8 mouse cellular contexts compared by ENCODE assay signal in genomic region chr16:8513236-8513906, GRCm38 (mm10). TPM values are rescaled to one million over a fixed set of nuclear protein-coding genes. Genes with fewer than 3 reads are reported as not detected.
A peak's percentile ranks its signal among the peaks of the same experiment; 100 is the strongest.
DNase-seq lines count a peak whose midpoint lies in the region; ATAC-seq and TF ChIP-seq lines count a peak whose summit lies in the region.

Gene Abat (plus strand): TSS chr16:8513429.

- H3K4me1 ChIP-seq in CH12.LX (ENCODE audit: control insufficient read depth in 1 of 2, insufficient read depth in 2 of 2), result no peaks in the 10 kb centered on the region
- H3K4me1 ChIP-seq in forebrain, embryonic 14.5 days (ENCODE audit: control insufficient read depth, insufficient read depth, low read length), result peaks cover 14% of the 10 kb centered on the region
- peaks cover 15% of the 10 kb centered on the region for H3K4me1 ChIP-seq in heart, postnatal 0 days (ENCODE audit: control insufficient read depth, insufficient read depth)
- peaks cover 18% of the 10 kb centered on the region for H3K4me1 ChIP-seq in liver, embryonic 12.5 days

- no peak within 1 kb of the TSS for H3K9ac ChIP-seq in CH12.LX (ENCODE audit: insufficient read depth, low read depth)
- peak within 1 kb of the TSS; percentile 66 for H3K9ac ChIP-seq in forebrain, embryonic 14.5 days (ENCODE audit: low read length)
- peak within 1 kb of the TSS; percentile 45; the same call in 1 of the 2 replicates for H3K9ac ChIP-seq in heart, postnatal 0 days (replicated peaks; ENCODE audit: low read depth, low read length)
- peak within 1 kb of the TSS; percentile 41; the same call in 1 of the 2 replicates for H3K9ac ChIP-seq in liver, embryonic 12.5 days

- H3K4me3 ChIP-seq in CH12.LX (replicated peaks in 1 of 3; ENCODE audit: low read depth in 2 of 3, low read length in 2 of 3, poor library complexity in 1 of 3), result peak within 1 kb of the TSS in 1 of 3 experiments; percentile 29
- H3K4me3 ChIP-seq in forebrain, embryonic 14.5 days (ENCODE audit: low read depth, low read length), result peak within 1 kb of the TSS; percentile 53
- peak within 1 kb of the TSS; percentile 57 for H3K4me3 ChIP-seq in heart, postnatal 0 days (ENCODE audit: low read depth, low read length)
- peak within 1 kb of the TSS; percentile 51 for H3K4me3 ChIP-seq in liver, embryonic 12.5 days

- TF ChIP-seq RAD21 in CH12.LX (IDR thresholded peaks at IDR 0.05; ENCODE audit: low read depth, low read length), result no peak

- H3K36me3 ChIP-seq in CH12.LX (replicated peaks in 1 of 2; ENCODE audit: control insufficient read depth in 1 of 2, insufficient read depth in 1 of 2, low read length in 1 of 2), result no peaks in the 10 kb centered on the region
- H3K36me3 ChIP-seq in forebrain, embryonic 14.5 days (ENCODE audit: control insufficient read depth, insufficient read depth, low read length), result no peaks in the 10 kb centered on the region
- H3K36me3 ChIP-seq in heart, postnatal 0 days (replicated peaks; ENCODE audit: control insufficient read depth, insufficient read depth, low read length), result no peaks in the 10 kb centered on the region
- peaks cover 3% of the 10 kb centered on the region; the same call in 1 of the 2 replicates for H3K36me3 ChIP-seq in liver, embryonic 12.5 days

- no peak within 1 kb of the TSS for H3K27ac ChIP-seq in CH12.LX (ENCODE audit: insufficient read depth, low read depth)
- peak within 1 kb of the TSS; percentile 40 for H3K27ac ChIP-seq in forebrain, embryonic 14.5 days (ENCODE audit: low read depth, low read length)
- H3K27ac ChIP-seq in heart, postnatal 0 days (ENCODE audit: low read depth), result no peak within 1 kb of the TSS
- no peak within 1 kb of the TSS for H3K27ac ChIP-seq in liver, embryonic 12.5 days

- no peak for TF ChIP-seq POLR2A in CH12.LX (IDR thresholded peaks at IDR 0.05; ENCODE audit: low read depth, low read length)

- no peak for TF ChIP-seq EP300 in CH12.LX (IDR thresholded peaks at IDR 0.05; ENCODE audit: low read length)
- 0 out of 2 replicates have a peak, but pooled peaks have one; percentile 36 for TF ChIP-seq EP300 in heart, postnatal 0 days (IDR thresholded peaks at IDR 0.05; ENCODE audit: low read depth)

- TF ChIP-seq CTCF in CH12.LX (conservative IDR thresholded peaks at IDR 0.05 in 1 of 2, IDR thresholded peaks at IDR 0.05 in 1 of 2; ENCODE audit: low read depth in 2 of 2, low read length in 2 of 2), result no peak
- TF ChIP-seq CTCF in heart, postnatal 0 days (IDR thresholded peaks at IDR 0.05; ENCODE audit: low read depth), result no peak

- H3K4me2 ChIP-seq in CH12.LX (ENCODE audit: insufficient read depth, low read depth, poor library complexity, severe bottlenecking), result peak within 1 kb of the TSS; percentile 9
- H3K4me2 ChIP-seq in forebrain, embryonic 14.5 days (ENCODE audit: low read length), result peak within 1 kb of the TSS; percentile 72
- H3K4me2 ChIP-seq in heart, postnatal 0 days (ENCODE audit: low read depth, low read length), result peak within 1 kb of the TSS; percentile 85
- H3K4me2 ChIP-seq in liver, embryonic 12.5 days, result peak within 1 kb of the TSS; percentile 61

- peaks cover 89% of the 10 kb centered on the region for H3K27me3 ChIP-seq in CH12.LX (replicated peaks)
- 0 out of 2 replicates have a peak, but pooled peaks cover 5% of the 10 kb centered on the region for H3K27me3 ChIP-seq in forebrain, embryonic 14.5 days (replicated peaks; ENCODE audit: control insufficient read depth, insufficient read depth, low read length)
- H3K27me3 ChIP-seq in heart, postnatal 0 days (ENCODE audit: control insufficient read depth, insufficient read depth, low read length), result no peaks in the 10 kb centered on the region
- H3K27me3 ChIP-seq in liver, embryonic 12.5 days (replicated peaks), result peaks cover 44% of the 10 kb centered on the region

- no peaks in the 10 kb centered on the region for H3K9me3 ChIP-seq in CH12.LX (replicated peaks; ENCODE audit: low read length)
- no peaks in the 10 kb centered on the region for H3K9me3 ChIP-seq in forebrain, embryonic 14.5 days (replicated peaks; ENCODE audit: control insufficient read depth, low read length)
- no peaks in the 10 kb centered on the region for H3K9me3 ChIP-seq in heart, postnatal 0 days (replicated peaks; ENCODE audit: control insufficient read depth, low read length)
- no peaks in the 10 kb centered on the region for H3K9me3 ChIP-seq in liver, embryonic 12.5 days (replicated peaks)

- WGBS in forebrain, embryonic 14.5 days, result 1% methylated on average over 46 of the region's 46 CpGs
- WGBS in heart, postnatal 0 days, result 1% methylated on average over 43 of the region's 46 CpGs
- WGBS in liver, embryonic 12.5 days (ENCODE audit: insufficient replicate concordance), result under 1% methylated on average over 46 of the region's 46 CpGs

- DNase-seq in CH12.LX (ENCODE audit: extremely low read depth), result peak; percentile 15
- peak; percentile 18 for DNase-seq in c-Kit-positive CD71-positive TER-119-positive erythroid progenitor cells, embryonic 14.5 days (ENCODE audit: low spot score)
- peak; percentile 97 for DNase-seq in forebrain, embryonic 14.5 days (ENCODE audit: low spot score)
- peak; percentile 96 for DNase-seq in heart, postnatal 0 days (ENCODE audit: low spot score)
- DNase-seq in kidney, postnatal 25 days, result peak; percentile 95 to 99
- peak; percentile 93 for DNase-seq in neural tube, embryonic 10.5 days (ENCODE audit: extremely low spot score, low spot score)
- peak; percentile 85 for DNase-seq in telencephalon, adult 2 months (ENCODE audit: low read depth, low spot score)

- dilution Hi-C loops in CH12.LX (cut with MboI; ENCODE audit: extremely low pct_ligation_motif_present, extremely low pct_unique_long_range_greater_than_20kb, low sequenced_read_pairs), result no loop called here

- ATAC-seq in forebrain, embryonic 14.5 days, result peak; percentile 100
- ATAC-seq in heart, postnatal 0 days (ENCODE audit: insufficient read depth, low read depth), result peak; percentile 97
- ATAC-seq in liver, embryonic 12.5 days, result peak; percentile 86

- no peaks in the 10 kb centered on the region for H3K79me2 ChIP-seq in CH12.LX (replicated peaks; ENCODE audit: control insufficient read depth, extremely low read depth, insufficient read depth, poor library complexity, severe bottlenecking)

- in situ Hi-C loops in CH12.LX (cut with MboI; ENCODE audit: low pct_ligation_motif_present, low pct_unique_long_range_greater_than_20kb, low sequenced_read_pairs), result no loop called here

TF ChIP-seq in CH12.LX, 34 proteins besides CTCF, POLR2A, EP300 and RAD21:
- TF ChIP-seq TBP (conservative IDR thresholded peaks at IDR 0.05; ENCODE audit: low read depth, low read length) (no peak), NRF1 (IDR thresholded peaks at IDR 0.05; ENCODE audit: low read depth, low read length) (peak; percentile 31; the same call in 1 of the 2 replicates), MAZ (IDR thresholded peaks at IDR 0.05; ENCODE audit: low read depth, low read length) (peak; percentile 73), CHD2 (IDR thresholded peaks at IDR 0.05; ENCODE audit: low read length) (peak; percentile 34; the same call in 1 of the 2 replicates)

RNA-seq across cellular contexts. Expression of gene Abat, which starts in this region (rescaled TPM):
- total RNA-seq in CH12.LX (2012; rRNA removed), result 0.04 and 0.17 TPM in 2 replicates
- total RNA-seq in CH12.LX (2014; rRNA removed), result not detected in 2 replicates
- polyA plus RNA-seq in CH12.LX (2012; ENCODE audit: insufficient read length, low read depth), result not detected in 2 replicates
- polyA plus RNA-seq in forebrain, embryonic 14.5 days (2014; fragmentation: Nextera tagmentation; extraction: Ambion mirVana), result 34.9 and 36.0 TPM in 2 replicates
- total RNA-seq in heart, postnatal 0 days (2014; rRNA removed; ENCODE audit: low replicate concordance), result 15.8 and 28.8 TPM in 2 replicates
- 9.9 TPM in 2 replicates for polyA plus RNA-seq in heart, postnatal 0 days (2015; fragmentation: Nextera tagmentation; extraction: Ambion mirVana)
- 19.6 and 20.1 TPM in 2 replicates for polyA plus RNA-seq in liver, embryonic 12.5 days (2016; fragmentation: Nextera tagmentation; extraction: Ambion mirVana)

Comparison
In these comparisons a context has a peak if more than half of its experiments do, and no peak if none do; other contexts are left out.
1. RNA of gene Abat (total RNA-seq): 15.8 to 28.8 TPM in heart, postnatal 0 days; 0.04 to 0.17 TPM in CH12.LX; every median in the first group is over 10 times any median in the second.
2. Peak in DNase-seq and H3K4me2 ChIP-seq in CH12.LX; RNA of the gene not detected or under 1 TPM.
3. DNase-seq: peak in every context shown above with its lines; median percentile 97 in forebrain, embryonic 14.5 days; 97 in kidney, postnatal 25 days; 96 in heart, postnatal 0 days; 93 in neural tube, embryonic 10.5 days; 85 in telencephalon, adult 2 months; 18 in c-Kit-positive CD71-positive TER-119-positive erythroid progenitor cells, embryonic 14.5 days; 15 in CH12.LX.
4. H3K4me2 ChIP-seq: peak in every context shown above with its lines; median percentile 85 in heart, postnatal 0 days; 72 in forebrain, embryonic 14.5 days; 61 in liver, embryonic 12.5 days; 9 in CH12.LX.
5. Peak in every context shown above with its lines, with median percentiles within 50 percentile points of each other: ATAC-seq.